Mouse (Mus musculus) MEL (cell line): ENCODE data around the gene Qtrt2. TPM values are rescaled to one million over a fixed set of nuclear protein-coding genes. Genes with fewer than 3 reads are reported as not detected.

Source experiments
- DNase-seq: peaks from one replicate; pipeline ENCODE4 v3.0.0; 2011; ENCODE audit warnings: low read depth, low spot score
- H3K27ac ChIP-seq: 2 replicates; pipeline ENCODE4 v1.5.1; 2012; ENCODE audit warnings: low read depth, mild to moderate bottlenecking, control low read depth, low read length, moderate library complexity; ENCODE audit not compliant: control insufficient read depth
- H3K27me3 ChIP-seq, 2 experiments: fragments of 150-350 bp in 1 of 2; sonication (generic) in 1 of 2; 2 replicates each; pipeline ENCODE4 v1.6.1; 2012; ENCODE audit warnings: low read length in 2 of 2, mild to moderate bottlenecking in 2 of 2, improper control_type of control experiment in 1 of 2, moderate library complexity in 1 of 2; ENCODE audit not compliant: insufficient read depth in 2 of 2, control insufficient read depth in 1 of 2
- H3K36me3 ChIP-seq, 2 experiments: 2 replicates each; pipeline ENCODE4 v1.6.1; 2012 to 2014; ENCODE audit warnings: low read length in 2 of 2, improper control_type of control experiment in 1 of 2, inconsistent platforms in 1 of 2, mild to moderate bottlenecking in 1 of 2; ENCODE audit not compliant: insufficient read depth in 2 of 2, control insufficient read depth in 1 of 2
- H3K4me1 ChIP-seq, 2 experiments: fragments of 150-350 bp in 1 of 2; sonication (generic) in 1 of 2; 2 replicates each; pipeline ENCODE4 v1.6.1; 2012; ENCODE audit warnings: low read length in 2 of 2, improper control_type of control experiment in 1 of 2, mild to moderate bottlenecking in 1 of 2; ENCODE audit not compliant: insufficient read depth in 2 of 2, control insufficient read depth in 1 of 2
- H3K4me3 ChIP-seq, 2 experiments: fragments of 150-350 bp in 1 of 2; sonication (generic) in 1 of 2; 2 replicates each; pipeline ENCODE4 v1.5.1; 2012; ENCODE audit warnings: low read depth in 2 of 2, low read length in 2 of 2, mild to moderate bottlenecking in 2 of 2, moderate library complexity in 2 of 2, control low read depth in 1 of 2, improper control_type of control experiment in 1 of 2; ENCODE audit not compliant: control insufficient read depth in 1 of 2, insufficient read depth in 1 of 2
- H3K79me2 ChIP-seq: 2 replicates; pipeline ENCODE4 v1.6.1; 2012; ENCODE audit warnings: mild to moderate bottlenecking, low read length, moderate library complexity; ENCODE audit not compliant: control insufficient read depth, poor library complexity, insufficient read depth
- H3K9ac ChIP-seq: 2 replicates; pipeline ENCODE4 v1.6.1; 2012; ENCODE audit warnings: low read depth, mild to moderate bottlenecking, control low read depth, low read length, moderate library complexity; ENCODE audit not compliant: control insufficient read depth, poor library complexity, severe bottlenecking
- H3K9me3 ChIP-seq: fragments of 150-350 bp; sonication (generic); replicated peaks from 2 replicates; pipeline ENCODE4 v1.6.1; 2012; ENCODE audit warnings: mild to moderate bottlenecking, low read length, improper control_type of control experiment, moderate library complexity; ENCODE audit not compliant: insufficient read depth
- ELF1 ChIP-seq: IDR thresholded peaks from 2 replicates; pipeline ENCODE4 v1.6.1; 2014; ENCODE audit warnings: low read depth, mild to moderate bottlenecking, inconsistent platforms, low read length, improper control_type of control experiment, moderate library complexity
- POLR2A ChIP-seq, 2 experiments: IDR thresholded peaks; 2 replicates each; pipeline ENCODE4 v1.6.1; 2011 to 2012; ENCODE audit warnings: low read length in 2 of 2, mild to moderate bottlenecking in 2 of 2, control low read depth in 1 of 2, improper control_type of control experiment in 1 of 2, low read depth in 1 of 2, moderate library complexity in 1 of 2; ENCODE audit not compliant: control insufficient read depth in 1 of 2, insufficient read depth in 1 of 2, poor library complexity in 1 of 2
- UBTF ChIP-seq: IDR thresholded peaks from 2 replicates; pipeline ENCODE4 v1.6.1; 2012; ENCODE audit warnings: low read depth, mild to moderate bottlenecking, inconsistent platforms, low read length, improper control_type of control experiment, moderate library complexity, borderline replicate concordance; ENCODE audit not compliant: insufficient read depth
- USF1 ChIP-seq: IDR thresholded peaks from 2 replicates; pipeline ENCODE4 v1.6.1; 2014; ENCODE audit warnings: low read depth, mild to moderate bottlenecking, inconsistent platforms, low read length, improper control_type of control experiment, moderate library complexity
- polyA plus RNA-seq, 2 experiments: library from polyadenylated mRNA; stranded (reverse) in 1 of 2; unstranded in 1 of 2; fragments of >175 nt in 1 of 2; fragments of >200 nt in 1 of 2; gene quantifications; 2 replicates each; pipeline versions ENCODE4 v1.2.1 to v1.2.4; 2012; ENCODE audit warnings: low replicate concordance in 2 of 2, low read depth in 1 of 2; ENCODE audit not compliant: insufficient read length in 2 of 2, insufficient read depth in 1 of 2, missing spikeins in 1 of 2
- total RNA-seq: library from RNA; depleted of rRNA; stranded (reverse); fragments of 300-350 nt; gene quantifications from 2 replicates; pipeline ENCODE4 v1.2.3, GENCODE M21; 2012; rRNA removed

Qtrt2 gene
- total and polyA plus RNA-seq, 3 experiments: 37.6 to 68.4 (median 47.9) TPM

DNA sequence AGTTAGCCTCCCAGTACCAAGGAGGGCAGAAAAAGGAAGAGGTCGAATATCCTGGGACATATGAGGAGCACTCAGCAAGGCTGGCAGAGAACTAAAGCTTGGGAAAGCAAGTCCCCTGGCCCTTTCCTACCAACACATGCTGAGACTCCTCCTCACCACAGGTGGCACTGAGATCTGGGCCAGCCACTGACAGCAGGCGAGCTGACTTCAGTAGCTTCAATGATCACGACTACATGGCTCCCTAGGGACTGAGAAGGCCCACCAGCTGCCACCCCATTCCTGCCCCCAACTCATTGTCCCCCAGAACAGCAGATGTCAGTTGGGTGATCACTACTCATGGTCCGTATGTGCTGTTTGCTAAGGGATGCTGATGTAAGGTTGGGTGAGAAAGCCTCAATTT is 112.0 kb downstream of the Qtrt2 start:
- H3K27me3 ChIP-seq: peaks cover 0 to 2% of the 10 kb centered on the region in 2 experiments; a peak in 1 of 4 replicates
- H3K4me3 ChIP-seq: no peak overlapping the region

More for the DNA sequence above, 112.0 kb downstream of the Qtrt2 start:
- no peaks in the 10 kb centered on the region for H3K79me2 ChIP-seq
- DNase-seq: no peak
- no peaks in the 10 kb centered on the region for H3K4me1 ChIP-seq
- no peaks in the 10 kb centered on the region for H3K9me3 ChIP-seq
- H3K36me3 ChIP-seq: no peaks in the 10 kb centered on the region
- H3K27ac ChIP-seq: no peak overlapping the region
- no peak overlapping the region for H3K9ac ChIP-seq
- TF ChIP-seq POLR2A (IDR thresholded peaks at IDR 0.05; ENCODE audit: control insufficient read depth in 1 of 2, insufficient read depth in 1 of 2, low read depth in 1 of 2, low read length in 2 of 2, poor library complexity in 1 of 2): no peak
- TF ChIP-seq USF1: no peak
- no peak for TF ChIP-seq UBTF
- no peak for TF ChIP-seq ELF1

Other genes starting within 250 kb of the Qtrt2 start
- gene Drd3, start 172.8 kb downstream of the Qtrt2 start, total RNA-seq: not detected in 2 replicates
- gene Drd3, start 172.8 kb downstream of the Qtrt2 start, polyA plus RNA-seq: not detected
- 5.1 and 7.2 TPM in 2 replicates for gene Ccdc191, start 37.0 kb downstream of the Qtrt2 start, total RNA-seq
- 1 to 10 TPM in 1 of 2 experiments, not detected in 1; 7.0 TPM for gene Ccdc191, start 37.0 kb downstream of the Qtrt2 start, polyA plus RNA-seq
- 3.8 and 4.0 TPM in 2 replicates for gene Zdhhc23, start 53.0 kb upstream of the Qtrt2 start, total RNA-seq
- 10 to 100 TPM in 1 of 2 experiments, 1 to 10 TPM in 1; 7.8 to 53.3 TPM for gene Zdhhc23, start 53.0 kb upstream of the Qtrt2 start, polyA plus RNA-seq
- gene Gramd1c, start 136.5 kb upstream of the Qtrt2 start, total RNA-seq: 1.5 TPM in 2 replicates
- gene Gramd1c, start 136.5 kb upstream of the Qtrt2 start, polyA plus RNA-seq: 1 to 10 TPM in 1 of 2 experiments, not detected in 1; 2.7 TPM
- gene Atp6v1a, start 212.9 kb upstream of the Qtrt2 start, total RNA-seq: 34.9 and 42.5 TPM in 2 replicates
- 10 to 100 TPM in 1 of 2 experiments, not detected in 1; 38.5 TPM for gene Atp6v1a, start 212.9 kb upstream of the Qtrt2 start, polyA plus RNA-seq
- 52.1 and 52.8 TPM in 2 replicates for gene Naa50, start 213.0 kb upstream of the Qtrt2 start, total RNA-seq
- 100 to 1,000 TPM in 1 of 2 experiments, 10 to 100 TPM in 1; 90.4 to 204 TPM for gene Naa50, start 213.0 kb upstream of the Qtrt2 start, polyA plus RNA-seq
- gene Usf3, start 246.4 kb upstream of the Qtrt2 start, total RNA-seq: 3.4 and 4.6 TPM in 2 replicates
- 10 to 100 TPM; 11.0 to 89.6 TPM for gene Usf3, start 246.4 kb upstream of the Qtrt2 start, polyA plus RNA-seq